Mouse (Mus musculus) intestine, postnatal 0 days (tissue): ENCODE data around the gene Aff4. TPM values are rescaled to one million over a fixed set of nuclear protein-coding genes. Genes with fewer than 3 reads are reported as not detected.
"Not testable (repeated sequence)": the region's sequence is repeated elsewhere in the genome, so short reads cannot be mapped to it uniquely, and the experiment has no call there.

Experiments
- ATAC-seq: fragments of 200-750 bp; cut with Nextera tagmentation; 2 replicates; pipeline ENCODE4 v1.8.0; 2017; ENCODE audit warnings: mild to moderate bottlenecking, moderate TSS enrichment, moderate library complexity
- H3K27ac ChIP-seq: fragments of 300-500 bp; sonication (generic); 2 replicates; pipeline ENCODE4 v1.5.1; 2014; ENCODE audit warnings: mild to moderate bottlenecking, low read depth, low read length, moderate library complexity
- H3K27me3 ChIP-seq: fragments of 300-500 bp; sonication (generic); replicated peaks from 2 replicates; pipeline ENCODE4 v1.6.1; 2014; ENCODE audit warnings: low read length, mixed read lengths; ENCODE audit not compliant: control insufficient read depth, insufficient read depth
- H3K36me3 ChIP-seq: fragments of 300-500 bp; sonication (generic); 2 replicates; pipeline ENCODE4 v1.6.1; 2014; ENCODE audit warnings: mild to moderate bottlenecking, moderate library complexity; ENCODE audit not compliant: control insufficient read depth, insufficient read depth
- H3K4me1 ChIP-seq: fragments of 300-500 bp; sonication (generic); replicated peaks from 2 replicates; pipeline ENCODE4 v1.6.1; 2014; ENCODE audit warnings: antibody characterized with exemption, low read length, mixed read lengths; ENCODE audit not compliant: control insufficient read depth, insufficient read depth
- H3K4me2 ChIP-seq: fragments of 300-500 bp; sonication (generic); replicated peaks from 2 replicates; pipeline ENCODE4 v1.6.1; 2014; ENCODE audit warnings: low read depth, mild to moderate bottlenecking, moderate library complexity
- H3K4me3 ChIP-seq: fragments of 300-500 bp; sonication (generic); 2 replicates; pipeline ENCODE4 v1.5.1; 2014; ENCODE audit warnings: low read depth, low read length
- H3K9ac ChIP-seq: fragments of 300-500 bp; sonication (generic); 2 replicates; pipeline ENCODE4 v1.6.1; 2014; ENCODE audit warnings: mild to moderate bottlenecking, low read depth, low read length
- H3K9me3 ChIP-seq: fragments of 300-500 bp; sonication (generic); 2 replicates; pipeline ENCODE4 v1.6.1; 2016; ENCODE audit warnings: mixed run types; ENCODE audit not compliant: control insufficient read depth
- CTCF ChIP-seq: sonication (generic); IDR thresholded peaks from 2 replicates; pipeline ENCODE4 v1.5.1; 2016; ENCODE audit warnings: low read depth, mild to moderate bottlenecking, control low read depth, antibody characterized with exemption, moderate library complexity
- WGBS: fragments of 180-500 bp; shearing (Covaris S2); extraction: QIAGEN DNeasy Blood & Tissue Kit; methylation state at CpG from one replicate; pipeline ENCODE4 v1.1.7; 2014; 5-methylcytosine and 5-hydroxymethylcytosine counted together
- polyA plus RNA-seq: library from polyadenylated mRNA; unstranded; fragments of >200 nt; fragmentation: Nextera tagmentation; extraction: Ambion mirVana; gene quantifications from 2 replicates; pipeline ENCODE4 v1.2.1, GENCODE M21; 2015

Aff4 gene
- polyA plus RNA-seq, 1 experiment from 2014 or later = 19.0 TPM

DNA sequence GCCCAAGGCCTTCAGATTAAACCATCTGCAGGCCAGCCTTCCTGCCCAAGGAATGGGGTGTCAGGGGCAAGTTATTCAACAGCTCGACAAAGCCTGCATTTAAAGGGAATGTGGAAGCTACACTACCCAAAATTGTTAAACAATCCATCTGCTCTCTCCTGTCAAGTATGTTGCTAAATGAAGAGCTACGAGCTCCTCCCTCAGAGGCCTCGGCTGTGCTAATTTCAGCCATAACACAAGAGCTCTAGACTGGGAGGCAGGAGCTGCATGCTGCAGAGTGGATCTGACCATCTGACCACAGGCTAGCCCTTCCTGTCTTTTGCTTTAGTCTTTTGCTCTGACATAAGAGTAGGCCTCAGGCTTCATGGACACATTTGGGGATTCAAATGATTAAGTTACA is 74.6 kb downstream of the Aff4 start:
- Histone ChIP-seq H3K27me3 (no peaks in the 10 kb centered on the region), H3K27ac (peak overlapping the region; percentile 73), H3K9ac (no peak overlapping the region), H3K4me2 (no peak overlapping the region), H3K36me3 (peaks cover 20% of the 10 kb centered on the region), H3K4me1 (peaks cover 4% of the 10 kb centered on the region; the same call in 1 of the 2 replicates), H3K4me3 (no peak overlapping the region), H3K9me3 (no peaks in the 10 kb centered on the region)
- WGBS = 57% methylated on average over 3 of the region's 3 CpGs
- ATAC-seq = no peak
- TF ChIP-seq CTCF = no peak

DNA sequence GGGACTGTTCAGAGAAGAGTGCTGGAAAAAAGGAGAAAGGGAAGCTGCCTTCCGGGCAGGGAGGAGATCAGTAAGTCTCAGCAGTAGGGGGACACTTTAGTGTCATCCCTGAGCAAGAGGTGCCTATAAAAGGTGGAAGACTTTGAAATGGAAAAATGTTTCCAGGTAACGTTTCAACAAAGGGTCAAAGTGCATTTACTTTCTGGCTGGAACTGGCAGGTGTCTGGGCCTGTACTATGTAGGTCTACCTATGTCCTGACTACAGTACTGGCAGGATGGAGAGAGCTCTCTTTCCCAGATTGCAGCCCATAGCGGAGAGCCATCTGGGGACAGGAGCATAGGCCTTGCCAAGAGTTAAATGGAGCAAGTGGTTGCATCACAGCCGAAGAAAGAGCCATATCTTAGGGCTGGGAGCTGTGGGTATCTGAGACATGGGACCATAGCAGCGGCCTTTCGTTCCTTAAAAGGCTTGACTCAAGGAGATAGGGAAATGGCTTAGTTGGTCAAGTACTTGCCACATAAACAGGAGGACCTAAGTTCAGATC is 75.2 kb downstream of the Aff4 start:
- 57% methylated on average over 6 of the region's 6 CpGs for WGBS
- Histone ChIP-seq H3K4me1 (peaks cover 4% of the 10 kb centered on the region; the same call in 1 of the 2 replicates), H3K9me3 (no peaks in the 10 kb centered on the region), H3K9ac (no peak overlapping the region), H3K27ac (peak overlapping the region; percentile 73), H3K4me3 (no peak overlapping the region), H3K27me3 (no peaks in the 10 kb centered on the region), H3K4me2 (no peak overlapping the region), H3K36me3 (peaks cover 18% of the 10 kb centered on the region)
- no peak; the same call in 1 of the 2 replicates for ATAC-seq
- TF ChIP-seq CTCF = no peak

DNA sequence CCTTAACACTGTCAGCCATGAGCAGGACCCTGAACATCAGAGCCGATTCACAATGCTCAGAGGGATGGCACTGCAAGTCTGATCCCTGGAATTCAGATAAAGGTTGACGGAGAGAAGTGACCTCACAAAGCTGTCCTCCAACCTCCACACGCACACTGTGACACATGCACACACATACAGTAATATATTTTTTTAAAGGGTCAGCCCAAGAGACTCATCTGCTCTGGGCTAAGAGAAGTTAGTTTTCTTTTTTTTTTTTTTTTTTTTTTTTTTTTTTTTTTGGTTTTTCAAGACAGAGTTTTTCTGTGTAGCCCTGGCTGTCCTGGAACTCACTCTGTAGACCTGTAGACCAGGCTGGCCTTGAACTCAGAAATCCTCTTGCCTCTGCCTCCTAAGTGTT is 76.3 kb downstream of the Aff4 start:
- H3K9ac ChIP-seq, ATAC-seq, H3K4me2 ChIP-seq, H3K9me3 ChIP-seq, H3K4me3 ChIP-seq, H3K4me1 ChIP-seq, H3K27me3 ChIP-seq: not testable (repeated sequence)
- Histone ChIP-seq H3K27ac (0 out of 2 replicates have a peak overlapping the region, but pooled peaks have one; percentile 95), H3K36me3 (peaks cover 18% of the 10 kb centered on the region)
- WGBS = 79% methylated on average over 3 of the region's 3 CpGs

DNA sequence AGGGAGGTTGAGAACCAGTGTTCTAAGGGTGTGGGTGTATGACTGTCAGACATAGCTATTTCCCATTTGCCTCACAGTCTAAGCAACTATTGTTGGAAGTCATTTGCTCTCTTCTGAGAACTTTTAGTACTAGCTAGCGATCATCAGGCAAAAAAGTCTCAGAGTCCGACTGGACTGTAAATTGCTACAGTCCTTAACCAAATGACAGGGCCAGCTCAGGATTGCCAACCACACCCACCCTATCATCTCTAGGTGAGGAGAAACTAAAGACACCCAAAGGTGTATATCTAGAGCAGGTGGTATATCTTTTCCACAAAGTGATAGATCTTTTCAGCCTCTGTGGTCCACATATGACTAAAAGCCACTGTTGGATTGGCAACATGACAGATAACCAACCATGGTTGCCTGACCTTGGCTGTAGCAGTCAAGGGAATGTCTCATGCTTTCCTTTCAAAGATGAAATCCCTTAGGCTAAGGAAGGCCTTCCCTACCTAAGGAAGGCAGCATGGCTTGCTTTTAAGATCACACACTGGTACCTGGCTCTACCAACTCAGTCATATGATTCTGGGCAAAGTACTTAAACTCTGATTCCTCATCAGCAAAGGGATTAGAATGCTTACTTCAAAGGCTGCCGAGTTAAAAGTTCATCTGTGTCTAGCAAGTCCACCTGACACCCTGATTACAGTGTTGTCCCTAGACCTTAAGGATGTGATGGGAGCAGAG is 77.5 kb downstream of the Aff4 start:
- no peak overlapping the region for H3K9ac ChIP-seq
- no peak for ATAC-seq
- no peaks in the 10 kb centered on the region for H3K9me3 ChIP-seq
- H3K4me2 ChIP-seq = no peak overlapping the region
- H3K27ac ChIP-seq = peak overlapping the region; percentile 95
- no peak overlapping the region for H3K4me3 ChIP-seq
- H3K27me3 ChIP-seq = no peaks in the 10 kb centered on the region
- H3K36me3 ChIP-seq = peaks cover 18% of the 10 kb centered on the region
- WGBS = 61% methylated on average over 3 of the region's 3 CpGs
- TF ChIP-seq CTCF = no peak
- H3K4me1 ChIP-seq = peaks cover 9% of the 10 kb centered on the region; the same call in 1 of the 2 replicates

DNA sequence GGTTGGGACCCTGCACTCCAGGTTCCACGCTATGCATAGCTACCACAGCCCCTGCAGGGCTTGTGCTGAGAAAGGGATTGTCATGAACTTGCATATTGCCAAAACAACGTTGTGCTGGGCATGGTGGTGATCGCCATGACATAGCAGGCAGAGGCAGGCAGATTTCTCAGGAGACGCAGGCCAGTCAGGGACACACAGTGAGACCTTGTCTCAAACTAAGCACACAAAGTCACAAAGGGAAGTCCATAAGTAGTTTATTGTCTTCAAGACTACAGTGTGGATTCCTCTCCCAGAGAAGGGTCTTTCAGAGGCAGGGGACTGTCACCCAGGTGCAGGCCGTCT is 78.1 kb downstream of the Aff4 start:
- peaks cover 9% of the 10 kb centered on the region; the same call in 1 of the 2 replicates for H3K4me1 ChIP-seq
- H3K4me2 ChIP-seq = no peak overlapping the region
- H3K4me3 ChIP-seq = no peak overlapping the region
- H3K27ac ChIP-seq = peak overlapping the region; percentile 95
- TF ChIP-seq CTCF = no peak
- no peaks in the 10 kb centered on the region for H3K27me3 ChIP-seq
- ATAC-seq = no peak
- H3K9ac ChIP-seq = no peak overlapping the region
- WGBS = 90% methylated on average over 5 of the region's 5 CpGs
- H3K36me3 ChIP-seq = peaks cover 18% of the 10 kb centered on the region
- H3K9me3 ChIP-seq = no peaks in the 10 kb centered on the region

DNA sequence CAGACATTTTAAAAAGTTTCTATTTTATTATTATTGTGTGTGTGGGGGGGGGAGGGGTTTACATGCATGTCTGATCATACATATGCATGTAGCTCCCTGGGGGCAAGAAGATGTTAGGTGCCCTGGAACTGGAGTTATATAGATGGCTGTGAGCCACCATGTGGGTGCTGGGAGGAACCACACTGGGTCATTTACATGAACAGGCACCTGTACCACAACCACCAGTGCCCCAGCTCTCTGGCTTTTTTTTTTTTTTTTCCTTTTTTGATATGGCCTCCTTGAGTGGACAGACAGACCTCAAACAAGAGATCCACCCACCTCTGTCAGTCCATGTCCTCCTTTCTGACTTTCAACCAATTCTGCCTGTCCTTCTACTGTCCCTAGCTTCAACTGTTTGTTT is 78.5 kb downstream of the Aff4 start:
- Histone ChIP-seq H3K4me3 (no peak overlapping the region), H3K27ac (peak overlapping the region; percentile 95), H3K36me3 (peaks cover 18% of the 10 kb centered on the region), H3K9ac (peak overlapping the region; percentile 79; the same call in 1 of the 2 replicates), H3K9me3 (no peaks in the 10 kb centered on the region), H3K4me1 (peaks cover 9% of the 10 kb centered on the region; the same call in 1 of the 2 replicates), H3K4me2 (peak overlapping the region; percentile 76), H3K27me3 (no peaks in the 10 kb centered on the region)
- TF ChIP-seq CTCF = no peak; the same call in 1 of the 2 replicates
- ATAC-seq = no peak
